Mouse (Mus musculus) neural tube, embryonic 14.5 days (tissue): ENCODE data around the gene Tysnd1. TPM values are rescaled to one million over a fixed set of nuclear protein-coding genes. Genes with fewer than 3 reads are reported as not detected.

ENCODE experiments used
- ATAC-seq: fragments of 200-750 bp; cut with Nextera tagmentation; 2 replicates; pipeline ENCODE4 v1.8.0; 2017; ENCODE audit warnings: low read depth, mild to moderate bottlenecking, moderate TSS enrichment, moderate library complexity
- H3K27ac ChIP-seq: fragments of 300-500 bp; sonication (generic); 2 replicates; pipeline ENCODE4 v1.5.1; 2014; ENCODE audit warnings: low read depth, mild to moderate bottlenecking, control low read depth, low read length, moderate library complexity, mixed read lengths
- H3K27me3 ChIP-seq: fragments of 300-500 bp; sonication (generic); 2 replicates; pipeline ENCODE4 v1.6.1; 2014; ENCODE audit warnings: low read length; ENCODE audit not compliant: control insufficient read depth, insufficient read depth
- H3K36me3 ChIP-seq: fragments of 300-500 bp; sonication (generic); 2 replicates; pipeline ENCODE4 v1.6.1; 2014; ENCODE audit warnings: low read length, mixed read lengths; ENCODE audit not compliant: control insufficient read depth, insufficient read depth
- H3K4me1 ChIP-seq: fragments of 300-500 bp; sonication (generic); 2 replicates; pipeline ENCODE4 v1.6.1; 2014; ENCODE audit warnings: low read length; ENCODE audit not compliant: control insufficient read depth, insufficient read depth
- H3K4me2 ChIP-seq: fragments of 300-500 bp; sonication (generic); 2 replicates; pipeline ENCODE4 v1.6.1; 2014; ENCODE audit warnings: mild to moderate bottlenecking, low read depth, low read length, control low read depth
- H3K4me3 ChIP-seq: fragments of 300-500 bp; sonication (generic); 2 replicates; pipeline ENCODE4 v1.5.1; 2014; ENCODE audit warnings: low read depth, low read length, control low read depth, mixed read lengths
- H3K9ac ChIP-seq: fragments of 300-500 bp; sonication (generic); replicated peaks from 2 replicates; pipeline ENCODE4 v1.6.1; 2014; ENCODE audit warnings: low read depth, mild to moderate bottlenecking, control low read depth, low read length, mixed read lengths
- H3K9me3 ChIP-seq: fragments of 300-500 bp; sonication (generic); 2 replicates; pipeline ENCODE4 v1.6.1; 2016; ENCODE audit warnings: low read length; ENCODE audit not compliant: control insufficient read depth
- WGBS: fragments of 180-500 bp; shearing (Covaris S2); extraction: QIAGEN DNeasy Blood & Tissue Kit; methylation state at CpG from one replicate; pipeline ENCODE4 v1.1.7; 2014; 5-methylcytosine and 5-hydroxymethylcytosine counted together
- polyA plus RNA-seq: library from polyadenylated mRNA; unstranded; fragments of >200 nt; fragmentation: Nextera tagmentation; extraction: Ambion mirVana; gene quantifications from 2 replicates; pipeline ENCODE4 v1.2.1, GENCODE M21; 2014

The Tysnd1 gene
- polyA plus RNA-seq, 1 experiment from 2014 or later: 26.7 TPM

DNA sequence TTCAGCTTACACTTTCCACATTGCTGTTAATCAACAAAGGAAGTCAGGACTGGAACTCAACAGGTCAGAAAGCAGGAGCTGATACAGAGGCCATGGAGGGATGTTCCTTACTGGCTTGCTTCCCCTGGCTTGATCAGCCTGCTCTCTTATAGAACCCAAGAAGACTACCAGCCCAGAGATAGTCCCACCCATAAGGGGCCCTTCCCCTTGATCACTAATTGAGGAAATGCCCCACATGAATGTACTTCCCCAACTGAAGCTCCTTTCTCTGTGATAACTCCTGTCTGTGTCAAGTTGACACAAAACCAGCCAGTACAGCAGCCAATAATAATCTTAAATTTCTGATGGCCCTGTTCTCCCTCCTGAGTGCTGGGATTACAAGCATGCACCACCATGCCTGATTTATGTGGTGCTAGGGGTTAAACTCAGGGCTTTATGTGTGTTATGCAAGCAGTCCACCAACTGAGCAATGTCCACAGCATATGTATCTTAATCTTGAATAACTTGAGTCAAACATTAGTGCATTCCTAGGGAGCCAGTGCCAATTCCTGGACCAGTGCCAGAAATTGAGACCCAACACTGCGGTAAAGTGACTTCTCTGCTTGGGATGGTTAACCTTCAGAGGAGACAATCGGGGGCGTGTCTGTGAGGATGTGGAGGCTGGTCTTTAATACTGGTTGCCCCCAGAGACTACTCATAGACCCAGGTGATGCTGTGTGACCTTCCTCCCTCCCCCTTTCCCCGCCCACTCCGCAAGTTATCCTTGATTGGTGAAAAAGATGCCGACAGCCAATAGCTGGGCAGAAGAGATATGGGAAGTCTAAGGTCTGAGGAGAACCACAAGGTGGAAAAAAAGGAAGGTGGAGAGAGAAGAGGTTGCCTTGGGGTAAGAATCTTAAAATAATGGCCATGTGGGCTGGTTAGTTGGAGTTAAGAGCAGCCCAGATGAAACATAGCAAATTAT is 11.4 kb downstream of the Tysnd1 start:
- H3K36me3 ChIP-seq: peaks cover 13% of the 10 kb centered on the region; the same call in 1 of the 2 replicates
- no peak for ATAC-seq
- H3K4me2 ChIP-seq: no peak overlapping the region
- H3K4me1 ChIP-seq: no peaks in the 10 kb centered on the region
- no peaks in the 10 kb centered on the region for H3K27me3 ChIP-seq
- no peak overlapping the region for H3K27ac ChIP-seq
- no peak overlapping the region for H3K4me3 ChIP-seq
- no peaks in the 10 kb centered on the region for H3K9me3 ChIP-seq
- H3K9ac ChIP-seq: no peak overlapping the region
- 74% methylated on average over 6 of the region's 6 CpGs for WGBS

DNA sequence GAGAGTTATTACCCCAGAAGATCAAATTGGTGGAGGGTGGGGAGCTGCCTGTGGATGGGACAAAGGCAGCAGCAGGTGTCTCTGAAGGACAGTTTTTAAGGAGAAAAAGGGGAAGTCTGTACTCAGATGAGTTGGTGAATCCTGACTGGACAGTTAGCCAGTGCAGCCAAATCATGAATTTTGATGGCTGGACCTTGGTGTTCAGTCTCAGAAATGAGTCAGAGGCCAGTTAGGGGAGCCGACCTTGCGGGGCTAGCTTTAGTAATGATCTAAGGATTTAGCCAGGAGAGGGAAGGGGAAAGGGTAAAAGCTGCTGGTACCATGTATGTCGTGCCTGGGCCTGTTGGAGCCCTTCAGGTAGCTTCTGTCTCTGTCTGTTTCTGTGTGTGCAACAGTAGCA is 18.3 kb downstream of the Tysnd1 start:
- H3K9ac ChIP-seq: no peak overlapping the region
- H3K4me2 ChIP-seq: no peak overlapping the region
- no peak overlapping the region for H3K4me3 ChIP-seq
- H3K27me3 ChIP-seq: no peaks in the 10 kb centered on the region
- 59% methylated on average over 3 of the region's 3 CpGs for WGBS
- H3K9me3 ChIP-seq: no peaks in the 10 kb centered on the region
- H3K4me1 ChIP-seq: 0 out of 2 replicates have a peak, but pooled peaks cover 3% of the 10 kb centered on the region
- ATAC-seq: no peak
- no peaks in the 10 kb centered on the region for H3K36me3 ChIP-seq
- H3K27ac ChIP-seq: no peak overlapping the region

DNA sequence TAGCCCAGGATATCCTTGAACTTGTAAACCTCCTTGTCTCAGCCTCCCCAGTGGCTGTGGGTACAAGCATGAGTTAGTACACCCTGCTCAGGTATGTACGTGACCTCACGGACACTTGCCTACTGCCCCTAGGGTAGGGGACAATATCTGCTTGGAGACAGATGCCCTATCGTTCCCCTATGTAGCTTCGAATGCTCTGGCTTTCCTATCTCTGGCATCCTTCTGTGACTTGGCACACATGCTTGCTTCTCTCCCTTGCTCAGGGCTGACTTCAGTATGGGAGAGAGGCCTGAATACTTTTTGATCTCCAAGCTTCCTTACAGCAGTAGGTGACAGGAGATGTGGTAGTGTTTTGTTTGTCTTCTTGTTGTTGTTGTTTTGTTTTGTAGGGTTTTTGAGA is 18.8 kb downstream of the Tysnd1 start:
- Histone ChIP-seq H3K27ac (no peak overlapping the region), H3K4me2 (no peak overlapping the region), H3K9me3 (no peaks in the 10 kb centered on the region), H3K36me3 (no peaks in the 10 kb centered on the region), H3K4me1 (0 out of 2 replicates have a peak, but pooled peaks cover 3% of the 10 kb centered on the region), H3K9ac (no peak overlapping the region), H3K4me3 (no peak overlapping the region), H3K27me3 (no peaks in the 10 kb centered on the region)
- WGBS: 92% methylated on average over 4 of the region's 4 CpGs
- ATAC-seq: no peak

DNA sequence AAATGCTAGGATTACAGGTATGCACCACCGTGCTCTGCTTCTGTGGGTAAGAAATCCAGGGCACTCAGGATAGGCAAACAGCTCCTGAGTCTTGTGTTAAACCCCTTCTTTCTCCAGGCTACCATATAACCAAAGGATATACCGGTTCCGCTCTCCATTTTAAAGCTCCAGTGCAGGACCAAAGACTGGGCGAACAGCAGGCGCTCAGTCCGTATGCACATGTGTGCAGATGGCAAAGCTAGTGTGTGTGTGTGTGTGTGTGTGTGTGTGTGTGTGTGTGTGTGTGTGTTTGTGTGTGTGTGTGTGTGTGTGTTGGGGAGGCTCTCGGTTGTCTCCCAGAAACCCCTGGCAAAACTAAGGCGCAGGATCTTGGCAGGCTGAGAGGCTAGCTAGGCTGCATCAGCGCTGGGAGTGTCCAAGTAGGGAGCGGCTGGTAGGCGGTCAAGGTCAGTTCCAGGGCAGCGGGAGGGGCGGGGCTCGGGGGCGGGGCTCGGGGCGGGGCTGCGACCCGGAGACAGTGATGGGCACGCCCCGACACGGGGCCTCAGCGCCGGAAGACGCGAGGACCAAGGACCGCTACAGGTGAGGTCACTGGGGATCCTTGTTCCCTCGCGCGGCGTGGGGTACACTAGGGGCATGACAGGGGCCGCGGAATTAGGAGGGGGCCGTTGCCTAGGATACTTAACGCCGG is 19.6 kb downstream of the Tysnd1 start, which contains the start of gene Aifm2:
Aifm2 (plus strand) TSS at position 493 of the 691 bp plus-strand sequence.
- Histone ChIP-seq H3K9ac (peak within 1 kb of the TSS; percentile 53), H3K4me1 (0 out of 2 replicates have a peak, but pooled peaks cover 3% of the 10 kb centered on the region), H3K4me2 (peak within 1 kb of the TSS; percentile 92), H3K27ac (no peak within 1 kb of the TSS), H3K27me3 (no peaks in the 10 kb centered on the region), H3K36me3 (no peaks in the 10 kb centered on the region), H3K4me3 (peak within 1 kb of the TSS; percentile 47), H3K9me3 (no peaks in the 10 kb centered on the region)
- 14% methylated on average over 30 of the region's 36 CpGs for WGBS
- peak; percentile 80 for ATAC-seq

DNA sequence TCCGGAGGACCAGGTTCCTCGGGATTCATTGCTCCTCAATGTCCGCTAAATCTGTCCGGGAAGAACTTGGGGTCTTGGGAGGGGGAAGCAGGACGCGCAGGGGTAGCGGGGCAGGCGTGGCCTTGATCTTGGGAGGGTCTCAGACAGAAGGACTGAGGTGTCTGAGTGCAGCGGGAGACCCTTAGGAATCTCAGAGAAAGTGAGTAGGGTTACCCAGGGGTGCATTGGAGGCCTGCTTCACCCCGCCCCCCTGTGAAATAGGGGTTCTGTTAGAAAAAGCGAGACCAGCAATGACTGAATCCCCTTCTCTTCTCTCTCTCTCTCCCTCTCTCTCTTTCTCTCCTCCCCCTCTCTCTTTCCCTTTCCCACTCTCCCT is 20.1 kb downstream of the Tysnd1 start:
- Histone ChIP-seq H3K9ac (peak overlapping the region; percentile 53), H3K4me1 (0 out of 2 replicates have a peak, but pooled peaks cover 3% of the 10 kb centered on the region), H3K27me3 (no peaks in the 10 kb centered on the region), H3K27ac (no peak overlapping the region), H3K36me3 (no peaks in the 10 kb centered on the region), H3K9me3 (no peaks in the 10 kb centered on the region), H3K4me3 (peak overlapping the region; percentile 47), H3K4me2 (peak overlapping the region; percentile 92)
- peak; percentile 28; the same call in 1 of the 2 replicates for ATAC-seq
- 3% methylated on average over 11 of the region's 11 CpGs for WGBS

DNA sequence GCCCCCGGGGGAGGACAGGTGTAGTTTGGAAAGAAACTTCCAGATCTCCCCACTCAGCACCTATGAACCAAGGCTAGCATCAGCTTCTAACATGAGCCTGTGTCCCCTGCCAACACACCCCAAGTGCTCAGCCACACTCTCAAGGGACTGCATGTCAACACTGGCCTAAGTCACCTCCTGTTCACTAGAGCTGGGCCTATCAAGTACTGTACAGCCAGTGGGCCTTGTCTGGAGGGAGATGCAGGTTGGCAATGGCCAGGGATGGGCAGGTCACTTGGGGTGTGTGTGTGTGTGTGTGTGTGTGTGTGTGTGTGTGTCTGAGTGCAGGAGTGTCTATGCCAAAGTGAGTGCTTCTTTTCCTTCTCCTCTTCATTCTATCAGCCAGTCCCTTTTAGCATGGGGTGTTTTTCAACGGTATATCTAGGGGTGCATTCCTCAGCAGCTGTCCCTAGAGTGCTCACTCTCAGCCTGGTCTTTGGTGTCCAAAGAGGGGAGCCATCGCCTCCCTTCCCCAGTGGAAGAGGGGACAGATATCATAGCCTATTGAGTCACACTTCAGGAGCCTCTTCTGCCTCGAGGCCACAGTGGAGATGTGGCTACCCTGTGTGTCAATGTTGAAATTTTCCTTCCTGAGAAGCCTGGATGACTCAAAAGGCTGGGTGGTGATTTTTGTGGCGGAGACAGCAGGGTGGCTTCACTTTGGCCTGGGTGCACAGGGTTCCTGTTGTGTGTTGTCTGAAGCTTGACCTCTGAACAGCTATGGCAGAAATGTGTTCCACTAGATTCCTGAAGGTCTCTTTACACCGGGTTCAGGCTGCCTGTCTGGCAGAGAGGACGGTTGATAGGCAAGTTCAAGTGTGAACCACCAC is 20.9 kb downstream of the Tysnd1 start:
- 0 out of 2 replicates have a peak, but pooled peaks cover 3% of the 10 kb centered on the region for H3K4me1 ChIP-seq
- no peak overlapping the region for H3K9ac ChIP-seq
- no peaks in the 10 kb centered on the region for H3K27me3 ChIP-seq
- no peaks in the 10 kb centered on the region for H3K9me3 ChIP-seq
- 79% methylated on average over 7 of the region's 7 CpGs for WGBS
- H3K4me2 ChIP-seq: no peak overlapping the region; the same call in 1 of the 2 replicates
- no peak overlapping the region for H3K27ac ChIP-seq
- no peaks in the 10 kb centered on the region for H3K36me3 ChIP-seq
- H3K4me3 ChIP-seq: no peak overlapping the region
- ATAC-seq: no peak

DNA sequence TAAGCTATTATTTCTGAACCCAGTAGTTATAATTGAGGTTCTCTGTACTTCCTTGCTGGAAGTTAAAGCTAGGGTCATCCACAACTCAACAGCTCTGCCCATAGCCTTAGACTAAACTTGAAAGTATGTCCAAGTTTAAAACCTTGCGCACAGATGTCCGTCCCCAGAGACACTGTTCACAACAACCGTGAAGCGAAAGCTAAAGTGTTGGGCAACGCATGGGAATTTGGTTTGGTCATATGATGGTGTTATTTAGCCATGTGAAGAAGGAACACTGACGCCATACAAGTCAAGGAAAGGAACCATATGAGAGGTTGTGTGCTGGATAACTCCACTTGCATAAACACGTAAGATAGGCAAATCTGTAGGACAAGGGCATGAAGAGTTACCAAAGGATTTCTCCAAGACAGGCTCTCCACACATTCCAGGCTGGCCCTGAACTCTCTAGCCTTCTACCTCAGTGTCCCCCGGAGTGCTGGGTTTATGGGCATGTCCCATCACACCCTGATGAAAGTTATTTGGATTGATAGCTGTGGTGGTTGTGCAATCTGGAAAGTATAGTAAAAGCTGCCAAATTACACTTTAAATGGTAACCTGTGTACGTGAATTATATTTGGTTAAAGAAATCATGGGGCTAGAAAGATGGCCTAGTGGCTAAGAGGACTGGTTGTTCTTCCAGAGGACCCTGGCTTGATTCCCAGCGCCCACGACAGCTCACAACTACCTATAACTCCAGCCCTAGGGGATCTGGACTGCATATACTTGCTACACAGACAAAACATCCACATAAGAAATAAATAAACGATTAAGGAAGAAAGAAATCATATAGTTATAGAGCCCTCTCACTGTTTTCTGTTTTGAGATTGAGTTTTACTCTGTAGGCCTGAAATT is 22.3 kb downstream of the Tysnd1 start:
- Histone ChIP-seq H3K9me3 (no peaks in the 10 kb centered on the region), H3K4me3 (no peak overlapping the region), H3K4me1 (0 out of 2 replicates have a peak, but pooled peaks cover 3% of the 10 kb centered on the region), H3K27ac (no peak overlapping the region), H3K9ac (no peak overlapping the region), H3K27me3 (no peaks in the 10 kb centered on the region), H3K36me3 (no peaks in the 10 kb centered on the region), H3K4me2 (no peak overlapping the region)
- ATAC-seq: no peak
- WGBS: 92% methylated on average over 12 of the region's 12 CpGs

DNA sequence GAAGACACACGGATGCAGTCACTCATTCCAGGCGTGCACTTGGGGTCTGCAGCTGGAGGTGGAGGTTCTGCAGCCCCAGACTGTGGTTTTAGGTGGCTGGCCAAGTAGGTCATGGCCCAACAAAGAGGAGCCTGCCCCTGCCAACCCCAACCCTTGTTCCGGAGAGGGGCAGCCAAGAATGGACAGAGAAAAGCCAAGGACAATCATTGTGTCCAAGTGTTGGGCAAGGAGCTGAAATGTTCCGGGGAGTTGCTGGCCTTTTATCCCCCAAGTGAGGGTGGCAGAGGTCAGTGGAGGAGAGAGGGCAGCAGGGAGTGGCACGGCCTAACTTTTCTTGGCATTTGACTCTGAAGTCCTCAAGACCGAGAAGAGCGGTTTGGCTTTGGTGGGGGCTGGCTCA is 25.0 kb downstream of the Tysnd1 start:
- 0 out of 2 replicates have a peak, but pooled peaks cover 3% of the 10 kb centered on the region for H3K4me1 ChIP-seq
- H3K9me3 ChIP-seq: no peaks in the 10 kb centered on the region
- ATAC-seq: no peak
- no peak overlapping the region for H3K4me3 ChIP-seq
- no peak overlapping the region for H3K27ac ChIP-seq
- no peaks in the 10 kb centered on the region for H3K36me3 ChIP-seq
- no peak overlapping the region for H3K9ac ChIP-seq
- no peak overlapping the region for H3K4me2 ChIP-seq
- H3K27me3 ChIP-seq: no peaks in the 10 kb centered on the region
- WGBS: 91% methylated on average over 7 of the region's 7 CpGs
